In genomic region chr2:26502863-26503631, GRCm38 (mm10) we compare ENCODE assay signal across 8 mouse cellular contexts. TPM values are rescaled to one million over a fixed set of nuclear protein-coding genes. Genes with fewer than 3 reads are reported as not detected.
DNase-seq lines count a peak whose midpoint lies in the region; ATAC-seq and TF ChIP-seq lines count a peak whose summit lies in the region.

No protein-coding gene starts in this region.

- peak; percentile 52 for DNase-seq in lung, embryonic 14.5 days
- no peak for DNase-seq in lung, postnatal 25 days (ENCODE audit: low spot score)
- peak; percentile 54 for DNase-seq in embryonic facial prominence, embryonic 10.5 days (ENCODE audit: low spot score)
- DNase-seq in stomach, postnatal 0 days (ENCODE audit: low spot score), result no peak
- DNase-seq in left cerebral cortex, adult 8-10 months (ENCODE audit: low spot score in 2 of 2), result no peak
- DNase-seq in layer of hippocampus, adult 11-12 months (ENCODE audit: low spot score), result no peak

- peak overlapping the region; percentile 77 for H3K9ac ChIP-seq in lung, embryonic 14.5 days
- H3K9ac ChIP-seq in hindbrain, embryonic 16.5 days (ENCODE audit: low read depth, low read length), result peak overlapping the region; percentile 71
- H3K9ac ChIP-seq in stomach, postnatal 0 days (ENCODE audit: low read length), result peak overlapping the region; percentile 79

- H3K4me3 ChIP-seq in lung, embryonic 14.5 days (ENCODE audit: low read depth, low read length), result peak overlapping the region; percentile 87
- H3K4me3 ChIP-seq in embryonic facial prominence, embryonic 10.5 days, result peak overlapping the region; percentile 86
- peak overlapping the region; percentile 58 for H3K4me3 ChIP-seq in hindbrain, embryonic 16.5 days (ENCODE audit: low read length)
- peak overlapping the region; percentile 82 for H3K4me3 ChIP-seq in stomach, postnatal 0 days (ENCODE audit: low read depth, low read length)

- no peaks in the 10 kb centered on the region for H3K9me3 ChIP-seq in lung, embryonic 14.5 days (ENCODE audit: low read depth, low read length)
- no peaks in the 10 kb centered on the region for H3K9me3 ChIP-seq in embryonic facial prominence, embryonic 10.5 days
- no peaks in the 10 kb centered on the region for H3K9me3 ChIP-seq in hindbrain, embryonic 16.5 days (ENCODE audit: control insufficient read depth, low read length)
- no peaks in the 10 kb centered on the region for H3K9me3 ChIP-seq in stomach, postnatal 0 days (ENCODE audit: control insufficient read depth, low read length)

- 0 out of 2 replicates have a peak, but pooled peaks cover 8% of the 10 kb centered on the region for H3K36me3 ChIP-seq in lung, embryonic 14.5 days (ENCODE audit: insufficient read depth)
- peaks cover 24% of the 10 kb centered on the region for H3K36me3 ChIP-seq in embryonic facial prominence, embryonic 10.5 days (replicated peaks)
- no peaks in the 10 kb centered on the region for H3K36me3 ChIP-seq in hindbrain, embryonic 16.5 days (ENCODE audit: control insufficient read depth, insufficient read depth, low read length)
- H3K36me3 ChIP-seq in stomach, postnatal 0 days (ENCODE audit: control insufficient read depth, insufficient read depth, low read length), result no peaks in the 10 kb centered on the region

- TF ChIP-seq CTCF in lung, embryonic 14.5 days (IDR thresholded peaks at IDR 0.05; ENCODE audit: low read depth), result no peak
- TF ChIP-seq CTCF in stomach, postnatal 0 days (IDR thresholded peaks at IDR 0.05; ENCODE audit: low read depth), result no peak

- peak; percentile 9 for ATAC-seq in lung, embryonic 14.5 days (ENCODE audit: insufficient read depth)
- ATAC-seq in hindbrain, embryonic 16.5 days, result no peak
- peak; percentile 15 for ATAC-seq in megakaryocyte, adult 5-6 weeks (ENCODE audit: poor library complexity, severe bottlenecking)
- peak; percentile 9; the same call in 1 of the 2 replicates for ATAC-seq in stomach, postnatal 0 days (ENCODE audit: low FRiP score, low TSS enrichment)

- peaks cover 43% of the 10 kb centered on the region for H3K4me1 ChIP-seq in lung, embryonic 14.5 days (ENCODE audit: insufficient read depth)
- H3K4me1 ChIP-seq in embryonic facial prominence, embryonic 10.5 days, result peaks cover 98% of the 10 kb centered on the region
- peaks cover 55% of the 10 kb centered on the region for H3K4me1 ChIP-seq in hindbrain, embryonic 16.5 days (ENCODE audit: control insufficient read depth, insufficient read depth, low read depth, low read length)
- peaks cover 33% of the 10 kb centered on the region for H3K4me1 ChIP-seq in stomach, postnatal 0 days (replicated peaks; ENCODE audit: control insufficient read depth, insufficient read depth)

- H3K27ac ChIP-seq in lung, embryonic 14.5 days (ENCODE audit: low read depth), result peak overlapping the region; percentile 85
- peak overlapping the region; percentile 90 for H3K27ac ChIP-seq in embryonic facial prominence, embryonic 10.5 days (replicated peaks)
- H3K27ac ChIP-seq in hindbrain, embryonic 16.5 days (ENCODE audit: low read depth, low read length), result peak overlapping the region; percentile 84
- H3K27ac ChIP-seq in stomach, postnatal 0 days (replicated peaks), result peak overlapping the region; percentile 89

- TF ChIP-seq EP300 in stomach, postnatal 0 days (optimal IDR thresholded peaks at IDR 0.05), result no peak

- H3K4me2 ChIP-seq in lung, embryonic 14.5 days, result peak overlapping the region; percentile 77
- H3K4me2 ChIP-seq in hindbrain, embryonic 16.5 days (ENCODE audit: low read length), result peak overlapping the region; percentile 66
- H3K4me2 ChIP-seq in stomach, postnatal 0 days (replicated peaks; ENCODE audit: low read depth), result peak overlapping the region; percentile 79

- H3K27me3 ChIP-seq in lung, embryonic 14.5 days (ENCODE audit: insufficient read depth, low read length), result no peaks in the 10 kb centered on the region
- peaks cover 74% of the 10 kb centered on the region for H3K27me3 ChIP-seq in embryonic facial prominence, embryonic 10.5 days (replicated peaks; ENCODE audit: low read depth, poor library complexity, severe bottlenecking)
- H3K27me3 ChIP-seq in hindbrain, embryonic 16.5 days (replicated peaks; ENCODE audit: control insufficient read depth, insufficient read depth, low read length), result no peaks in the 10 kb centered on the region
- no peaks in the 10 kb centered on the region for H3K27me3 ChIP-seq in stomach, postnatal 0 days (ENCODE audit: control insufficient read depth, insufficient read depth, low read length)

- WGBS in lung, embryonic 14.5 days, result under 1% methylated on average over 57 of the region's 57 CpGs
- under 1% methylated on average over 57 of the region's 57 CpGs for WGBS in embryonic facial prominence, embryonic 10.5 days
- under 1% methylated on average over 57 of the region's 57 CpGs for WGBS in hindbrain, embryonic 16.5 days
- under 1% methylated on average over 56 of the region's 57 CpGs for WGBS in stomach, postnatal 0 days

RNA-seq across cellular contexts. Expression of gene Notch1, which starts 13.4 kb away (rescaled TPM):
- polyA plus RNA-seq in lung, embryonic 14.5 days (2014; fragmentation: Nextera tagmentation; extraction: Ambion mirVana), result 37.7 and 44.0 TPM in 2 replicates
- polyA plus RNA-seq in embryonic facial prominence, embryonic 10.5 days (2016; fragmentation: Nextera tagmentation; extraction: Ambion mirVana), result 17.1 and 20.3 TPM in 2 replicates
- polyA plus RNA-seq in hindbrain, embryonic 16.5 days (2015; fragmentation: Nextera tagmentation; extraction: Ambion mirVana), result 13.3 and 15.1 TPM in 2 replicates
- 37.6 and 43.0 TPM in 2 replicates for total RNA-seq in megakaryocyte, adult 5-6 weeks (2015)
- 22.3 and 48.3 TPM in 2 replicates for total RNA-seq in megakaryocyte, adult 5-6 weeks (2017)
- 4.8 and 5.6 TPM in 2 replicates for polyA plus RNA-seq in stomach, postnatal 0 days (2015; fragmentation: Nextera tagmentation; extraction: Ambion mirVana)
- 10 to 100 TPM; 23.3 to 28.8 (median 26.6) TPM for total RNA-seq in left cerebral cortex, adult 8-10 months (2022)

RNA-seq across cellular contexts. Expression of gene Sec16a, which starts 58.0 kb away (rescaled TPM):
- 36.0 and 36.5 TPM in 2 replicates for polyA plus RNA-seq in lung, embryonic 14.5 days (2014; fragmentation: Nextera tagmentation; extraction: Ambion mirVana)
- polyA plus RNA-seq in embryonic facial prominence, embryonic 10.5 days (2016; fragmentation: Nextera tagmentation; extraction: Ambion mirVana), result 30.4 and 32.1 TPM in 2 replicates
- 15.4 and 19.3 TPM in 2 replicates for polyA plus RNA-seq in hindbrain, embryonic 16.5 days (2015; fragmentation: Nextera tagmentation; extraction: Ambion mirVana)
- total RNA-seq in megakaryocyte, adult 5-6 weeks (2015), result 41.6 and 43.9 TPM in 2 replicates
- 31.1 and 34.6 TPM in 2 replicates for total RNA-seq in megakaryocyte, adult 5-6 weeks (2017)
- polyA plus RNA-seq in stomach, postnatal 0 days (2015; fragmentation: Nextera tagmentation; extraction: Ambion mirVana), result 10.6 and 11.7 TPM in 2 replicates
- total RNA-seq in left cerebral cortex, adult 8-10 months (2022), result 10 to 100 TPM; 41.2 to 50.9 (median 43.0) TPM

Comparison
In these comparisons a context has a peak if more than half of its experiments do, and no peak if none do; other contexts are left out.
1. DNase-seq: peak in lung, embryonic 14.5 days (single experiment) and embryonic facial prominence, embryonic 10.5 days (single experiment); none in lung, postnatal 25 days (single experiment), stomach, postnatal 0 days (single experiment), left cerebral cortex, adult 8-10 months (0 of 2) and layer of hippocampus, adult 11-12 months (single experiment).
2. Peak in every context shown above with its lines, with median percentiles within 50 percentile points of each other: H3K27ac ChIP-seq, H3K4me2 ChIP-seq, H3K4me3 ChIP-seq and H3K9ac ChIP-seq.